8 mouse cellular contexts compared by ENCODE assay signal in the genomic region with DNA sequence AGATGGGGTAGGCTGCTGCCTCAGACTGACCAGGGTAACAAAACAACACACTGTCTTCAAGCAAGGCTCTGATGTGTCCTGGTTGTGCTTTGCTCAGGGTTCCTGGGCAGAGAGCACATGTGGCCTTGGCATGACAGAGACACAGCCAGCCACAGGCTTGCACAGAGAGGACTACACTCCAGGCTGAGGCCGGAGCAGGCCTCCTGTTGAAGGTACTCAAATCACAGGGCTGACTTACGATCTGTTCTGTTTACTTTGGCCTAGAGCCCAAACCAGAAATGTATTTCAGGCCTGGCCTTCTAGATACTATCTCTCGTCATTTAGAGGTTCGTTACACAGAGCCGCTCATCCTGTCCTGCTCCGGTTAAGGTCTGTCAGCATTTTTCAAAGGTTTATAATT.
DNase-seq lines count a peak whose midpoint lies in the region; ATAC-seq and TF ChIP-seq lines count a peak whose summit lies in the region.

No protein-coding gene starts in this region.

- ATAC-seq in lung, embryonic 14.5 days (ENCODE audit: insufficient read depth) = peak; percentile 79
- ATAC-seq in stomach, embryonic 15.5 days (ENCODE audit: insufficient read depth, low FRiP score, low read depth) = peak; percentile 70
- ATAC-seq in midbrain, postnatal 0 days (ENCODE audit: low FRiP score) = no peak
- no peak for ATAC-seq in megakaryocyte, adult 5-6 weeks (ENCODE audit: poor library complexity, severe bottlenecking)
- ATAC-seq in forebrain, embryonic 12.5 days (ENCODE audit: low FRiP score) = no peak

- peak; percentile 87 for DNase-seq in lung, embryonic 14.5 days
- no peak for DNase-seq in lung, adult 2 months
- peak; percentile 20 to 31 for DNase-seq in cerebellum, postnatal 10 days
- DNase-seq in large intestine, adult 2 months (ENCODE audit: low read depth, low spot score) = peak; percentile 16
- no peak for DNase-seq in midbrain, postnatal 0 days (ENCODE audit: low spot score)

- H3K9me3 ChIP-seq in lung, embryonic 14.5 days (ENCODE audit: low read depth, low read length) = no peaks in the 10 kb centered on the region
- no peaks in the 10 kb centered on the region for H3K9me3 ChIP-seq in stomach, embryonic 15.5 days
- no peaks in the 10 kb centered on the region for H3K9me3 ChIP-seq in midbrain, postnatal 0 days (ENCODE audit: low read length)
- H3K9me3 ChIP-seq in forebrain, embryonic 12.5 days = no peaks in the 10 kb centered on the region

- H3K27ac ChIP-seq in lung, embryonic 14.5 days (ENCODE audit: low read depth) = peak overlapping the region; percentile 89
- H3K27ac ChIP-seq in stomach, embryonic 15.5 days = peak overlapping the region; percentile 63
- H3K27ac ChIP-seq in midbrain, postnatal 0 days (ENCODE audit: low read depth, low read length) = no peak overlapping the region
- H3K27ac ChIP-seq in forebrain, embryonic 12.5 days = no peak overlapping the region

- no peaks in the 10 kb centered on the region for H3K36me3 ChIP-seq in lung, embryonic 14.5 days (ENCODE audit: insufficient read depth)
- no peaks in the 10 kb centered on the region for H3K36me3 ChIP-seq in stomach, embryonic 15.5 days
- no peaks in the 10 kb centered on the region for H3K36me3 ChIP-seq in midbrain, postnatal 0 days (ENCODE audit: insufficient read depth, low read length)
- no peaks in the 10 kb centered on the region for H3K36me3 ChIP-seq in forebrain, embryonic 12.5 days (replicated peaks)

- H3K4me2 ChIP-seq in lung, embryonic 14.5 days = no peak overlapping the region
- no peak overlapping the region for H3K4me2 ChIP-seq in stomach, embryonic 15.5 days
- no peak overlapping the region for H3K4me2 ChIP-seq in midbrain, postnatal 0 days (ENCODE audit: low read depth, low read length, poor library complexity, severe bottlenecking)
- no peak overlapping the region for H3K4me2 ChIP-seq in forebrain, embryonic 12.5 days

- TF ChIP-seq POLR2A in lung, adult 2 months (IDR thresholded peaks at IDR 0.05; ENCODE audit: borderline replicate concordance, extremely low read depth, low read depth, low read length) = no peak

- peaks cover 31% of the 10 kb centered on the region for H3K4me1 ChIP-seq in lung, embryonic 14.5 days (ENCODE audit: insufficient read depth)
- H3K4me1 ChIP-seq in lung, adult 2 months (ENCODE audit: control insufficient read depth, insufficient read depth, low read length) = peaks cover 5% of the 10 kb centered on the region
- peaks cover 2% of the 10 kb centered on the region for H3K4me1 ChIP-seq in stomach, embryonic 15.5 days
- H3K4me1 ChIP-seq in midbrain, postnatal 0 days (ENCODE audit: insufficient read depth, low read length) = no peaks in the 10 kb centered on the region
- H3K4me1 ChIP-seq in forebrain, embryonic 12.5 days = no peaks in the 10 kb centered on the region

- no peak overlapping the region for H3K4me3 ChIP-seq in lung, embryonic 14.5 days (ENCODE audit: low read depth, low read length)
- H3K4me3 ChIP-seq in lung, adult 2 months (replicated peaks; ENCODE audit: extremely low read depth, low read depth, low read length) = no peak overlapping the region
- H3K4me3 ChIP-seq in stomach, embryonic 15.5 days (replicated peaks) = no peak overlapping the region
- H3K4me3 ChIP-seq in midbrain, postnatal 0 days (ENCODE audit: low read depth, low read length) = no peak overlapping the region
- no peak overlapping the region for H3K4me3 ChIP-seq in forebrain, embryonic 12.5 days (replicated peaks)

- no peak for TF ChIP-seq CTCF in lung, embryonic 14.5 days (IDR thresholded peaks at IDR 0.05; ENCODE audit: low read depth)
- TF ChIP-seq CTCF in lung, adult 2 months (IDR thresholded peaks at IDR 0.05; ENCODE audit: insufficient read depth, low read length) = no peak
- no peak for TF ChIP-seq CTCF in midbrain, postnatal 0 days (IDR thresholded peaks at IDR 0.05)

- no peak overlapping the region for H3K9ac ChIP-seq in lung, embryonic 14.5 days
- H3K9ac ChIP-seq in stomach, embryonic 15.5 days = no peak overlapping the region
- H3K9ac ChIP-seq in midbrain, postnatal 0 days (replicated peaks; ENCODE audit: low read length, poor library complexity, severe bottlenecking) = no peak overlapping the region
- no peak overlapping the region for H3K9ac ChIP-seq in forebrain, embryonic 12.5 days

- H3K27me3 ChIP-seq in lung, embryonic 14.5 days (ENCODE audit: insufficient read depth, low read length) = no peaks in the 10 kb centered on the region
- no peaks in the 10 kb centered on the region for H3K27me3 ChIP-seq in stomach, embryonic 15.5 days (replicated peaks)
- H3K27me3 ChIP-seq in midbrain, postnatal 0 days (ENCODE audit: insufficient read depth, low read length) = no peaks in the 10 kb centered on the region
- H3K27me3 ChIP-seq in forebrain, embryonic 12.5 days = no peaks in the 10 kb centered on the region

- WGBS in lung, embryonic 14.5 days = 5% methylated on average over 6 of the region's 6 CpGs
- whole genome bisulfite sequencing in lung, adult 2 months = 20% methylated on average over 6 of the region's 6 CpGs
- WGBS in large intestine, adult 2 months = 16% methylated on average over 6 of the region's 6 CpGs
- WGBS in stomach, embryonic 15.5 days = 23% methylated on average over 6 of the region's 6 CpGs
- 67% methylated on average over 6 of the region's 6 CpGs for WGBS in midbrain, postnatal 0 days
- 83% methylated on average over 6 of the region's 6 CpGs for WGBS in forebrain, embryonic 12.5 days

Comparison
In these comparisons a context has a peak if more than half of its experiments do, and no peak if none do; other contexts are left out.
1. DNase-seq: peak in lung, embryonic 14.5 days (single experiment), cerebellum, postnatal 10 days (2 of 2) and large intestine, adult 2 months (single experiment); none in lung, adult 2 months (single experiment) and midbrain, postnatal 0 days (single experiment).
2. ATAC-seq: peak in lung, embryonic 14.5 days (single experiment) and stomach, embryonic 15.5 days (single experiment); none in midbrain, postnatal 0 days (single experiment), megakaryocyte, adult 5-6 weeks (single experiment) and forebrain, embryonic 12.5 days (single experiment).
3. H3K27ac ChIP-seq: peak in lung, embryonic 14.5 days (single experiment) and stomach, embryonic 15.5 days (single experiment); none in midbrain, postnatal 0 days (single experiment) and forebrain, embryonic 12.5 days (single experiment).